23 mouse cellular contexts compared by ENCODE assay signal in the genomic region with DNA sequence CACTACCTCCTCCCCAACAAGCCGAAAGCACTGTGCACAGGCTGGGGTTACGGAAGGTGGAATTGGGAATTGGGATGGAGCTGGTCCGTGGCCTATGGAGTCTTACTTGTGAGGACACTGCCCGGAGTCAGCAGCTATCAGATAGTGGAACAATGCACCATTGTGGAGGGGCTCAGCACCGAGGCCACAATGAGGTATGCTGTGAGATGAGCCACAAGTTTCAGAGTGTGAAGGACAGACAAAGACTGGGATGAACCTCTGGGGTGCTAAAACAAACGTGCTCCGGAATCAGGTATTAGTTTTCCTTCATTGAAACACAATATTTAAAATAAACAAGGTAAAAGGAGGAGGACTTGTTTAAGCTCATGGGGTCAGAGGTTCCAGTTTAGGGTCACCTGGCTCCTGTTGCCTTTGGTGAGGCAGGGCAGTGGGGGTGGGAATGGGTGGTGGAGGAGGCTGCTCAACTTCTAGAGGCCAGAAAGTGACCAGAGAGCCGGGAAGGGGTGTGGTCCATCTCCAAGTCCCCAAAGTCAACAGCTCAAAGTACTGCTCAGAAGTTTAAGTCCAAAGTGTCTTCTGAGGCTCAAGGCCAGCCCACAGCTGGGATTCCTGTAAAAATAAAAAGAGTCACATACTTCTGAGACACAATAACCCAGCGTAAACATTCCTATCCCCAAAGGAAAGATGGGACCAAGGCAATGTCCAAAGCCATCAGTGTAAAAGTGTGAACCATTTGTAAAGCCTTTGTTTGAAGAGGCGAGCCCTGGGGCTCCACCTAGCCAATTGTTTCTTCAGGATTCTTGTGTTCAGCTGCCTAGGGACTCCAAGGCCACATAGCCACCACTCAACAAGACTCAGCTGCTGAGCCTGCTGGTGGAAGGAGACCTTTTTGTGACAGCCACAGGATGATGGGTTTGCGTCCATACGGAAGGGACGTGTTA.
A peak's percentile ranks its signal among the peaks of the same experiment; 100 is the strongest.
DNase-seq lines count a peak whose midpoint lies in the region; ATAC-seq and TF ChIP-seq lines count a peak whose summit lies in the region.
"Had no signal": no experiment of that assay in that cellular context is flagged by ENCODE, and none has a peak within 500 bp of the region (broad histone marks: within the 10 kb centered on the region; RNA-seq: fewer than 3 reads in every experiment).

No protein-coding gene starts in this region.

- H3K4me1 ChIP-seq in kidney, embryonic 16.5 days (ENCODE audit: insufficient read depth, low read length), result 0 out of 2 replicates have a peak, but pooled peaks cover 2% of the 10 kb centered on the region
- H3K4me1 ChIP-seq in testis, adult 2 months (ENCODE audit: control insufficient read depth, insufficient read depth, low read length), result peaks cover 2% of the 10 kb centered on the region; the same call in 1 of the 2 replicates
- 0 out of 4 replicates have a peak, but pooled peaks cover 0 to 2% of the 10 kb centered on the region in 2 experiments for H3K4me1 ChIP-seq in ES-E14 (ENCODE audit: control insufficient read depth in 2 of 2, insufficient read depth in 2 of 2, low read length in 2 of 2, poor library complexity in 1 of 2)
- H3K4me1 ChIP-seq: forebrain, embryonic 13.5 days; hindbrain, embryonic 12.5 days; hindbrain, embryonic 15.5 days had no signal

- no peak for TF ChIP-seq POLR2A in testis, adult 2 months (IDR thresholded peaks at IDR 0.05; ENCODE audit: control insufficient read depth, low read depth, low read length)

- no peaks in the 10 kb centered on the region for H3K27me3 ChIP-seq in kidney, embryonic 16.5 days (ENCODE audit: insufficient read depth, low read length)
- no peaks in the 10 kb centered on the region for H3K27me3 ChIP-seq in testis, adult 2 months (ENCODE audit: control insufficient read depth, insufficient read depth, low read length)
- H3K27me3 ChIP-seq: forebrain, embryonic 13.5 days; hindbrain, embryonic 12.5 days; hindbrain, embryonic 15.5 days had no signal

- H3K4me2 ChIP-seq in kidney, embryonic 16.5 days (replicated peaks; ENCODE audit: low read depth, low read length), result no peak overlapping the region
- H3K4me2 ChIP-seq: forebrain, embryonic 13.5 days; heart, embryonic 11.5 days; hindbrain, embryonic 12.5 days; hindbrain, embryonic 15.5 days had no signal

- TF ChIP-seq CTCF in testis, adult 2 months (IDR thresholded peaks at IDR 0.05; ENCODE audit: control insufficient read depth, insufficient read depth, insufficient replicate concordance, low read depth, low read length), result no peak

- H3K4me3 ChIP-seq in kidney, embryonic 16.5 days (ENCODE audit: low read length), result no peak overlapping the region
- peak overlapping the region; percentile 6 for H3K4me3 ChIP-seq in testis, adult 2 months (ENCODE audit: control insufficient read depth, low read depth, low read length)
- no peak overlapping the region for H3K4me3 ChIP-seq in ES-E14 (ENCODE audit: insufficient read depth in 1 of 2, low read depth in 1 of 2, low read length in 2 of 2, poor library complexity in 1 of 2, severe bottlenecking in 1 of 2)
- H3K4me3 ChIP-seq: forebrain, embryonic 10.5 days; forebrain, embryonic 13.5 days; gastrocnemius, adult 2 months; hindbrain, embryonic 12.5 days; hindbrain, embryonic 15.5 days had no signal

- in situ Hi-C loops in ES-E14 (cut with MboI; ENCODE audit: low sequenced_read_pairs in 2 of 2, unreplicated experiment in 2 of 2), result no loop called here

- no peak for DNase-seq in kidney, adult 8-10 months
- no peak for DNase-seq in testis, postnatal 10 days (ENCODE audit: low spot score)
- peak; percentile 29 for DNase-seq in ES-E14 (ENCODE audit: low read depth, low spot score)
- DNase-seq in yolk sac, embryonic 10.5 days (ENCODE audit: low spot score), result peak; percentile 72
- DNase-seq in ovary, adult 18-20 months (ENCODE audit: low spot score), result no peak
- no peak for DNase-seq in layer of hippocampus, adult 18-20 months (ENCODE audit: low spot score in 2 of 2)
- DNase-seq: adrenal gland, postnatal 10 days; adrenal gland, postnatal 36 days; cerebellum, adult 18-20 months; cerebellum, adult 9-10 months; cerebellum, postnatal 14 days; gastrocnemius, adult 2 months; gastrocnemius, postnatal 14 days; heart, adult 11 months had no signal

- H3K27ac ChIP-seq in kidney, embryonic 16.5 days (ENCODE audit: low read length), result no peak overlapping the region
- no peak overlapping the region for H3K27ac ChIP-seq in testis, adult 2 months (ENCODE audit: control insufficient read depth, insufficient read depth, low read depth, low read length)
- H3K27ac ChIP-seq in ES-E14 (ENCODE audit: insufficient read depth, low read depth, low read length, poor library complexity, severe bottlenecking), result no peak overlapping the region
- H3K27ac ChIP-seq: forebrain, embryonic 10.5 days; forebrain, embryonic 13.5 days; gastrocnemius, adult 2 months; hindbrain, embryonic 12.5 days; hindbrain, embryonic 15.5 days had no signal

- 54% methylated on average over 13 of the region's 13 CpGs for WGBS in kidney, embryonic 16.5 days

- no peaks in the 10 kb centered on the region for H3K36me3 ChIP-seq in kidney, embryonic 16.5 days (ENCODE audit: insufficient read depth, low read length)
- no peaks in the 10 kb centered on the region for H3K36me3 ChIP-seq in testis, adult 2 months (ENCODE audit: control insufficient read depth, insufficient read depth, low read length)
- no peaks in the 10 kb centered on the region for H3K36me3 ChIP-seq in ES-E14 (ENCODE audit: control insufficient read depth, insufficient read depth, low read length, poor library complexity, severe bottlenecking)
- H3K36me3 ChIP-seq: forebrain, embryonic 10.5 days; hindbrain, embryonic 12.5 days; hindbrain, embryonic 15.5 days had no signal

- ATAC-seq in kidney, embryonic 16.5 days (ENCODE audit: low FRiP score, low TSS enrichment), result peak; percentile 70
- ATAC-seq: CD4-positive, CD25-positive, alpha-beta regulatory T cell, adult 4 months; forebrain, embryonic 13.5 days; forebrain, embryonic 16.5 days had no signal

- H3K9me3 ChIP-seq in kidney, embryonic 16.5 days (ENCODE audit: low read length), result no peaks in the 10 kb centered on the region
- H3K9me3 ChIP-seq in ES-E14 (ENCODE audit: control insufficient read depth, insufficient read depth, low read depth, low read length), result no peaks in the 10 kb centered on the region
- H3K9me3 ChIP-seq: forebrain, embryonic 10.5 days; forebrain, embryonic 13.5 days; hindbrain, embryonic 12.5 days; hindbrain, embryonic 15.5 days had no signal

- H3K9ac ChIP-seq in kidney, embryonic 16.5 days (replicated peaks; ENCODE audit: low read length), result no peak overlapping the region
- no peak overlapping the region for H3K9ac ChIP-seq in ES-E14 (ENCODE audit: insufficient read depth, low read depth, low read length, poor library complexity, severe bottlenecking)
- H3K9ac ChIP-seq: forebrain, embryonic 13.5 days; hindbrain, embryonic 12.5 days; hindbrain, embryonic 15.5 days had no signal

TF ChIP-seq in ES-E14, 5 proteins besides CTCF, POLR2A, EP300 and RAD21:
- no peak for TF ChIP-seq CHD2 (IDR thresholded peaks at IDR 0.05; ENCODE audit: low read depth, low read length)

Comparison
In these comparisons a context has a peak if more than half of its experiments do, and no peak if none do; other contexts are left out.
1. DNase-seq: peak in ES-E14 (single experiment) and yolk sac, embryonic 10.5 days (single experiment); none in kidney, adult 8-10 months (0 of 2), testis, postnatal 10 days (single experiment), ovary, adult 18-20 months (single experiment) and layer of hippocampus, adult 18-20 months (0 of 2).